Mouse (Mus musculus): Measurements from ENCODE around the gene Imp3. TPM values are rescaled to one million over a fixed set of nuclear protein-coding genes. Genes with fewer than 3 reads are reported as not detected.
"Not testable (repeated sequence)": the region's sequence is repeated elsewhere in the genome, so short reads cannot be mapped to it uniquely, and the experiment has no call there.

The Imp3 gene
- total RNA-seq (2021), result 10 to 100 TPM; 53.2 to 54.8 TPM

GRCm38 (mm10) chr9:56937223-56938160 lies at the start of gene Imp3:
TSS of gene Imp3 (plus strand) at chr9:56937475.
- intact Hi-C loops (cut with DNase I), result no loop called here

GRCm38 (mm10) chr9:56887581-56887980 lies 49.7 kb upstream of the Imp3 start:
- DNase-seq (ENCODE audit: low spot score), result no peak
- intact Hi-C loops (cut with DNase I), result no loop called here

More at GRCm38 (mm10) chr9:56937223-56938160, at the start of gene Imp3:
- DNase-seq (ENCODE audit: low spot score), result peak; percentile 80

- intact Hi-C loops (cut with DNase I), result loop anchor here (1.0 to 5.0 kb wide), 7 partner anchors 25 to 332 kb away; partner anchors contain the start of genes Cspg4, Odf3l1 and Snupn
- no peak for DNase-seq (ENCODE audit: low spot score)
Measured at GRCm38 (mm10) chr9:56889817-56890216, 47.5 kb upstream of the Imp3 start.

- no peak for DNase-seq (ENCODE audit: low spot score)
- intact Hi-C loops (cut with DNase I), result loop anchor here (2.0 to 5.0 kb wide), 4 partner anchors 60 to 332 kb away; partner anchors contain the start of gene Snupn
Measured at GRCm38 (mm10) chr9:56890522-56891250, 46.6 kb upstream of the Imp3 start.

- intact Hi-C loops (cut with DNase I), result loop anchor here (2.0 to 5.0 kb wide), 5 partner anchors 59 to 331 kb away; partner anchors contain the start of genes Man2c1 and Snupn
- DNase-seq (ENCODE audit: low spot score), result peak; percentile 42
Measured at GRCm38 (mm10) chr9:56891517-56892011, 45.7 kb upstream of the Imp3 start.

- no peak for DNase-seq (ENCODE audit: low spot score)
- intact Hi-C loops (cut with DNase I), result loop anchor here (2.0 to 5.0 kb wide), 4 partner anchors 140 to 330 kb away; partner anchors contain the start of gene Man2c1
Measured at GRCm38 (mm10) chr9:56892111-56892510, 45.2 kb upstream of the Imp3 start.

- intact Hi-C loops (cut with DNase I), result loop anchor here (2.0 to 5.0 kb wide), 4 partner anchors 139 to 329 kb away; partner anchors contain the start of gene Man2c1
- no peak for DNase-seq (ENCODE audit: low spot score)
Measured at GRCm38 (mm10) chr9:56893313-56893712, 44.0 kb upstream of the Imp3 start.

GRCm38 (mm10) chr9:56894006-56894405 lies 43.3 kb upstream of the Imp3 start:
- intact Hi-C loops (cut with DNase I), result loop anchor here (2.0 to 5.0 kb wide), 4 partner anchors 31 to 328 kb away; no protein-coding TSS in a partner anchor
- no peak for DNase-seq (ENCODE audit: low spot score)

- DNase-seq (ENCODE audit: low spot score), result no peak
- intact Hi-C loops (cut with DNase I), result no loop called here
Measured at GRCm38 (mm10) chr9:56896779-56897178, 40.5 kb upstream of the Imp3 start.

GRCm38 (mm10) chr9:56899409-56899808 lies 37.9 kb upstream of the Imp3 start:
- intact Hi-C loops (cut with DNase I), result no loop called here
- no peak for DNase-seq (ENCODE audit: low spot score)

GRCm38 (mm10) chr9:56900060-56900459 lies 37.2 kb upstream of the Imp3 start:
- no peak for DNase-seq (ENCODE audit: low spot score)
- intact Hi-C loops (cut with DNase I), result no loop called here

- intact Hi-C loops (cut with DNase I), result no loop called here
- no peak for DNase-seq (ENCODE audit: low spot score)
Measured at GRCm38 (mm10) chr9:56900571-56900970, 36.7 kb upstream of the Imp3 start.

GRCm38 (mm10) chr9:56901187-56901586 lies 36.1 kb upstream of the Imp3 start:
- intact Hi-C loops (cut with DNase I), result no loop called here
- DNase-seq (ENCODE audit: low spot score), result no peak

GRCm38 (mm10) chr9:56903662-56904061 lies 33.6 kb upstream of the Imp3 start:
- DNase-seq (ENCODE audit: low spot score), result no peak
- intact Hi-C loops (cut with DNase I), result no loop called here

GRCm38 (mm10) chr9:56907549-56907948 lies 29.7 kb upstream of the Imp3 start:
- intact Hi-C loops (cut with DNase I), result no loop called here
- no peak for DNase-seq (ENCODE audit: low spot score)

- intact Hi-C loops (cut with DNase I); DNase-seq (ENCODE audit: low spot score): not testable (repeated sequence)
Measured at GRCm38 (mm10) chr9:56909991-56910390, 27.3 kb upstream of the Imp3 start.

- no peak for DNase-seq (ENCODE audit: low spot score)
- intact Hi-C loops (cut with DNase I), result no loop called here
Measured at GRCm38 (mm10) chr9:56911017-56911416, 26.3 kb upstream of the Imp3 start.

GRCm38 (mm10) chr9:56913991-56914390 lies 23.3 kb upstream of the Imp3 start:
- intact Hi-C loops (cut with DNase I), result no loop called here
- DNase-seq (ENCODE audit: low spot score), result no peak

GRCm38 (mm10) chr9:56915116-56915515 lies 22.2 kb upstream of the Imp3 start:
- intact Hi-C loops (cut with DNase I), result no loop called here
- no peak for DNase-seq (ENCODE audit: low spot score)
